Mouse (Mus musculus) liver, embryonic 14.5 days (tissue): ENCODE results near the gene D8Ertd738e.

Source experiments
- CTCF ChIP-seq: IDR thresholded peaks from 2 replicates; pipeline ENCODE4 v1.5.1; 2016; ENCODE audit warnings: antibody characterized with exemption, low read depth, control low read depth
- EP300 ChIP-seq: IDR thresholded peaks from 2 replicates; pipeline ENCODE4 v1.6.1; 2016; ENCODE audit warnings: antibody characterized with exemption, low read depth

GRCm38 (mm10) chr8:84272302-84272701, 22.8 kb upstream of the D8Ertd738e start:
- no peak for TF ChIP-seq CTCF
- TF ChIP-seq EP300: no peak
